Mouse (Mus musculus) MEL (cell line): ENCODE results near the gene Hmg20a. TPM values are rescaled to one million over a fixed set of nuclear protein-coding genes. Genes with fewer than 3 reads are reported as not detected.
A peak's percentile ranks its signal among the peaks of the same experiment; 100 is the strongest.

Experiments used
- DNase-seq: peaks from one replicate; pipeline ENCODE4 v3.0.0; 2011; ENCODE audit warnings: low read depth, low spot score
- H3K27ac ChIP-seq: 2 replicates; pipeline ENCODE4 v1.5.1; 2012; ENCODE audit warnings: low read depth, mild to moderate bottlenecking, control low read depth, low read length, moderate library complexity; ENCODE audit not compliant: control insufficient read depth
- H3K27me3 ChIP-seq, 2 experiments: fragments of 150-350 bp in 1 of 2; sonication (generic) in 1 of 2; 2 replicates each; pipeline ENCODE4 v1.6.1; 2012; ENCODE audit warnings: low read length in 2 of 2, mild to moderate bottlenecking in 2 of 2, improper control_type of control experiment in 1 of 2, moderate library complexity in 1 of 2; ENCODE audit not compliant: insufficient read depth in 2 of 2, control insufficient read depth in 1 of 2
- H3K36me3 ChIP-seq, 2 experiments: 2 replicates each; pipeline ENCODE4 v1.6.1; 2012 to 2014; ENCODE audit warnings: low read length in 2 of 2, improper control_type of control experiment in 1 of 2, inconsistent platforms in 1 of 2, mild to moderate bottlenecking in 1 of 2; ENCODE audit not compliant: insufficient read depth in 2 of 2, control insufficient read depth in 1 of 2
- H3K4me1 ChIP-seq, 2 experiments: fragments of 150-350 bp in 1 of 2; sonication (generic) in 1 of 2; 2 replicates each; pipeline ENCODE4 v1.6.1; 2012; ENCODE audit warnings: low read length in 2 of 2, improper control_type of control experiment in 1 of 2, mild to moderate bottlenecking in 1 of 2; ENCODE audit not compliant: insufficient read depth in 2 of 2, control insufficient read depth in 1 of 2
- H3K4me3 ChIP-seq, 2 experiments: fragments of 150-350 bp in 1 of 2; sonication (generic) in 1 of 2; 2 replicates each; pipeline ENCODE4 v1.5.1; 2012; ENCODE audit warnings: low read depth in 2 of 2, low read length in 2 of 2, mild to moderate bottlenecking in 2 of 2, moderate library complexity in 2 of 2, control low read depth in 1 of 2, improper control_type of control experiment in 1 of 2; ENCODE audit not compliant: control insufficient read depth in 1 of 2, insufficient read depth in 1 of 2
- H3K79me2 ChIP-seq: 2 replicates; pipeline ENCODE4 v1.6.1; 2012; ENCODE audit warnings: mild to moderate bottlenecking, low read length, moderate library complexity; ENCODE audit not compliant: control insufficient read depth, poor library complexity, insufficient read depth
- H3K9ac ChIP-seq: 2 replicates; pipeline ENCODE4 v1.6.1; 2012; ENCODE audit warnings: low read depth, mild to moderate bottlenecking, control low read depth, low read length, moderate library complexity; ENCODE audit not compliant: control insufficient read depth, poor library complexity, severe bottlenecking
- H3K9me3 ChIP-seq: fragments of 150-350 bp; sonication (generic); replicated peaks from 2 replicates; pipeline ENCODE4 v1.6.1; 2012; ENCODE audit warnings: mild to moderate bottlenecking, low read length, improper control_type of control experiment, moderate library complexity; ENCODE audit not compliant: insufficient read depth
- CHD2 ChIP-seq: IDR thresholded peaks from 2 replicates; pipeline ENCODE4 v1.6.1; 2011; ENCODE audit warnings: low read length, improper control_type of control experiment
- CTCF ChIP-seq, 3 experiments: IDR thresholded peaks in 2 of 3; conservative IDR thresholded peaks in 1 of 3; 2 replicates each; pipeline ENCODE4 v1.5.1; 2011 to 2012; ENCODE audit warnings: low read length in 3 of 3, low read depth in 2 of 3, mild to moderate bottlenecking in 2 of 3, improper control_type of control experiment in 1 of 3, inconsistent platforms in 1 of 3, mixed read lengths in 1 of 3, moderate library complexity in 1 of 3; ENCODE audit not compliant: control insufficient read depth in 1 of 3, insufficient read depth in 1 of 3, poor library complexity in 1 of 3, severe bottlenecking in 1 of 3
- E2F4 ChIP-seq: IDR thresholded peaks from 2 replicates; pipeline ENCODE4 v1.6.1; 2011; ENCODE audit warnings: low read depth, low read length, improper control_type of control experiment, borderline replicate concordance
- EP300 ChIP-seq, 2 experiments: IDR thresholded peaks; 2 replicates each; pipeline ENCODE4 v1.6.1; 2011; ENCODE audit warnings: improper control_type of control experiment in 2 of 2, low read length in 2 of 2, low read depth in 1 of 2, mild to moderate bottlenecking in 1 of 2
- GATA1 ChIP-seq: IDR thresholded peaks from 2 replicates; pipeline ENCODE4 v1.6.1; 2011; ENCODE audit warnings: low read depth, low read length, improper control_type of control experiment
- HCFC1 ChIP-seq: IDR thresholded peaks from 2 replicates; pipeline ENCODE4 v1.6.1; 2012; ENCODE audit warnings: low read depth, mild to moderate bottlenecking, inconsistent platforms, low read length, improper control_type of control experiment, moderate library complexity
- KAT2A ChIP-seq: conservative IDR thresholded peaks from 2 replicates; pipeline ENCODE4 v1.6.1; 2012; ENCODE audit warnings: low read depth, low read length, improper control_type of control experiment, inconsistent platforms
- MEF2A ChIP-seq: IDR thresholded peaks from 2 replicates; pipeline ENCODE4 v1.6.1; 2014; ENCODE audit warnings: low read depth, mild to moderate bottlenecking, inconsistent platforms, low read length, improper control_type of control experiment; ENCODE audit not compliant: poor library complexity, insufficient replicate concordance, severe bottlenecking; ENCODE audit errors: extremely low read depth
- MXI1 ChIP-seq: IDR thresholded peaks from 2 replicates; pipeline ENCODE4 v1.6.1; 2011; ENCODE audit warnings: mild to moderate bottlenecking, low read depth, low read length, improper control_type of control experiment
- MYC ChIP-seq: IDR thresholded peaks from 2 replicates; pipeline ENCODE4 v1.6.1; 2011; ENCODE audit warnings: low read depth, mild to moderate bottlenecking, low read length, improper control_type of control experiment, moderate library complexity
- NRF1 ChIP-seq: IDR thresholded peaks from 2 replicates; pipeline ENCODE4 v1.6.1; 2014; ENCODE audit warnings: low read depth, mild to moderate bottlenecking, inconsistent platforms, low read length, improper control_type of control experiment, moderate library complexity; ENCODE audit not compliant: poor library complexity, insufficient read depth, severe bottlenecking
- POLR2A ChIP-seq, 2 experiments: IDR thresholded peaks; 2 replicates each; pipeline ENCODE4 v1.6.1; 2011 to 2012; ENCODE audit warnings: low read length in 2 of 2, mild to moderate bottlenecking in 2 of 2, control low read depth in 1 of 2, improper control_type of control experiment in 1 of 2, low read depth in 1 of 2, moderate library complexity in 1 of 2; ENCODE audit not compliant: control insufficient read depth in 1 of 2, insufficient read depth in 1 of 2, poor library complexity in 1 of 2
- POLR2AphosphoS2 ChIP-seq: IDR thresholded peaks from 2 replicates; pipeline ENCODE4 v1.6.1; 2011; ENCODE audit warnings: low read length, improper control_type of control experiment
- RAD21 ChIP-seq: IDR thresholded peaks from 2 replicates; pipeline ENCODE4 v1.6.1; 2011; ENCODE audit warnings: mild to moderate bottlenecking, low read depth, low read length, improper control_type of control experiment
- SIN3A ChIP-seq: IDR thresholded peaks from 2 replicates; pipeline ENCODE4 v1.6.1; 2012; ENCODE audit warnings: low read length, improper control_type of control experiment, inconsistent platforms
- TAL1 ChIP-seq: IDR thresholded peaks from 2 replicates; pipeline ENCODE4 v1.6.1; 2012; ENCODE audit warnings: mild to moderate bottlenecking, inconsistent platforms, low read length, moderate library complexity, mixed read lengths
- TBP ChIP-seq: IDR thresholded peaks from 2 replicates; pipeline ENCODE4 v1.8.0; 2011; ENCODE audit warnings: low read depth, low read length, improper control_type of control experiment
- UBTF ChIP-seq: IDR thresholded peaks from 2 replicates; pipeline ENCODE4 v1.6.1; 2012; ENCODE audit warnings: low read depth, mild to moderate bottlenecking, inconsistent platforms, low read length, improper control_type of control experiment, moderate library complexity, borderline replicate concordance; ENCODE audit not compliant: insufficient read depth
- USF2 ChIP-seq, 2 experiments: IDR thresholded peaks; 2 replicates each; pipeline ENCODE4 v1.6.1; 2011 to 2012; ENCODE audit warnings: improper control_type of control experiment in 2 of 2, low read length in 2 of 2, borderline replicate concordance in 1 of 2, inconsistent platforms in 1 of 2, low read depth in 1 of 2, mild to moderate bottlenecking in 1 of 2; ENCODE audit not compliant: insufficient read depth in 1 of 2
- ZC3H11A ChIP-seq: IDR thresholded peaks from 2 replicates; pipeline ENCODE4 v1.6.1; 2012; ENCODE audit warnings: low read depth, mild to moderate bottlenecking, inconsistent platforms, low read length, improper control_type of control experiment
- ZMIZ1 ChIP-seq: IDR thresholded peaks from 2 replicates; pipeline ENCODE4 v1.6.1; 2012; ENCODE audit warnings: low read depth, mild to moderate bottlenecking, inconsistent platforms, low read length, improper control_type of control experiment, moderate library complexity
- ZNF384 ChIP-seq: IDR thresholded peaks from 2 replicates; pipeline ENCODE4 v1.6.1; 2012; ENCODE audit warnings: low read depth, mild to moderate bottlenecking, inconsistent platforms, low read length, improper control_type of control experiment
- polyA plus RNA-seq, 2 experiments: library from polyadenylated mRNA; stranded (reverse) in 1 of 2; unstranded in 1 of 2; fragments of >175 nt in 1 of 2; fragments of >200 nt in 1 of 2; gene quantifications; 2 replicates each; pipeline versions ENCODE4 v1.2.1 to v1.2.4; 2012; ENCODE audit warnings: low replicate concordance in 2 of 2, low read depth in 1 of 2; ENCODE audit not compliant: insufficient read length in 2 of 2, insufficient read depth in 1 of 2, missing spikeins in 1 of 2
- total RNA-seq: library from RNA; depleted of rRNA; stranded (reverse); fragments of 300-350 nt; gene quantifications from 2 replicates; pipeline ENCODE4 v1.2.3, GENCODE M21; 2012

The Hmg20a gene
- total and polyA plus RNA-seq, 3 experiments, result 12.6 to 23.6 TPM; not detected in 1

GRCm38 (mm10) chr9:56439699-56440098 is 21.3 kb downstream of the Hmg20a start:
- no peak for DNase-seq
- H3K9me3 ChIP-seq, result no peaks in the 10 kb centered on the region
- H3K4me3 ChIP-seq, result no peak overlapping the region
- H3K27ac ChIP-seq, result no peak overlapping the region
- no peak overlapping the region for H3K9ac ChIP-seq
- H3K27me3 ChIP-seq, result no peaks in the 10 kb centered on the region
- H3K4me1 ChIP-seq, result no peaks in the 10 kb centered on the region
- TF ChIP-seq SIN3A (no peak), EP300 (IDR thresholded peaks at IDR 0.05; ENCODE audit: low read depth in 1 of 2, low read length in 2 of 2) (no peak), UBTF (no peak), CTCF (IDR thresholded peaks at IDR 0.05 in 2 of 3, conservative IDR thresholded peaks at IDR 0.05 in 1 of 3; ENCODE audit: control insufficient read depth in 1 of 3, insufficient read depth in 1 of 3, low read depth in 2 of 3, low read length in 3 of 3, poor library complexity in 1 of 3, severe bottlenecking in 1 of 3) (no peak), ZC3H11A (no peak), HCFC1 (no peak), MEF2A (no peak)
- TF ChIP-seq, all 39 proteins: peak for 0
- Histone ChIP-seq H3K79me2 (no peaks in the 10 kb centered on the region), H3K36me3 (no peaks in the 10 kb centered on the region)

GRCm38 (mm10) chr9:56451570-56451969 is 33.2 kb downstream of the Hmg20a start:
- DNase-seq, result no peak

GRCm38 (mm10) chr9:56453038-56453815 is 34.8 kb downstream of the Hmg20a start:
- no peaks in the 10 kb centered on the region for H3K9me3 ChIP-seq
- no peaks in the 10 kb centered on the region for H3K79me2 ChIP-seq
- DNase-seq, result peak; percentile 13
- TF ChIP-seq POLR2A (IDR thresholded peaks at IDR 0.05; ENCODE audit: control insufficient read depth in 1 of 2, insufficient read depth in 1 of 2, low read depth in 1 of 2, low read length in 2 of 2, poor library complexity in 1 of 2) (no peak), SIN3A (no peak), NRF1 (no peak), MYC (no peak), ZMIZ1 (no peak), GATA1 (no peak), MXI1 (no peak), USF2 (IDR thresholded peaks at IDR 0.05; ENCODE audit: borderline replicate concordance in 1 of 2, insufficient read depth in 1 of 2, low read depth in 1 of 2, low read length in 2 of 2) (no peak), MEF2A (no peak), TAL1 (no peak), EP300 (IDR thresholded peaks at IDR 0.05; ENCODE audit: low read depth in 1 of 2, low read length in 2 of 2) (no peak), ZC3H11A (no peak), KAT2A (no peak)
- H3K4me3 ChIP-seq, result no peak overlapping the region
- no peaks in the 10 kb centered on the region; a peak in 1 of 4 replicates for H3K36me3 ChIP-seq
- H3K27ac ChIP-seq, result no peak overlapping the region
- peaks cover 0 to 2% of the 10 kb centered on the region in 2 experiments; a peak in 1 of 4 replicates for H3K4me1 ChIP-seq
- H3K27me3 ChIP-seq, result no peaks in the 10 kb centered on the region
- no peak overlapping the region for H3K9ac ChIP-seq

More at GRCm38 (mm10) chr9:56451570-56451969, 33.2 kb downstream of the Hmg20a start:
- Histone ChIP-seq H3K4me3 (no peak overlapping the region), H3K9me3 (no peaks in the 10 kb centered on the region), H3K27me3 (no peaks in the 10 kb centered on the region), H3K79me2 (no peaks in the 10 kb centered on the region), H3K4me1 (peaks cover 0 to 2% of the 10 kb centered on the region in 2 experiments; a peak in 1 of 4 replicates), H3K9ac (no peak overlapping the region), H3K36me3 (no peaks in the 10 kb centered on the region; a peak in 1 of 4 replicates), H3K27ac (no peak overlapping the region)
- no peak for TF ChIP-seq RAD21
- no peak for TF ChIP-seq SIN3A
- no peak for TF ChIP-seq MEF2A
- no peak for TF ChIP-seq ZMIZ1
- TF ChIP-seq E2F4, result no peak
- TF ChIP-seq TBP, result no peak
- TF ChIP-seq CHD2, result no peak
- no peak for TF ChIP-seq POLR2A (IDR thresholded peaks at IDR 0.05; ENCODE audit: control insufficient read depth in 1 of 2, insufficient read depth in 1 of 2, low read depth in 1 of 2, low read length in 2 of 2, poor library complexity in 1 of 2)
- TF ChIP-seq ZNF384, result no peak
- TF ChIP-seq POLR2AphosphoS2, result no peak
- no peak for TF ChIP-seq NRF1
